Mouse (Mus musculus): ENCODE measurements at regions not wholly inside any gene's neighbourhood (a gene's known extent, or its start where the extent isn't known, plus 50 kb on each side); places are given as distances from the start of the nearest gene placed in this dataset.

DNA sequence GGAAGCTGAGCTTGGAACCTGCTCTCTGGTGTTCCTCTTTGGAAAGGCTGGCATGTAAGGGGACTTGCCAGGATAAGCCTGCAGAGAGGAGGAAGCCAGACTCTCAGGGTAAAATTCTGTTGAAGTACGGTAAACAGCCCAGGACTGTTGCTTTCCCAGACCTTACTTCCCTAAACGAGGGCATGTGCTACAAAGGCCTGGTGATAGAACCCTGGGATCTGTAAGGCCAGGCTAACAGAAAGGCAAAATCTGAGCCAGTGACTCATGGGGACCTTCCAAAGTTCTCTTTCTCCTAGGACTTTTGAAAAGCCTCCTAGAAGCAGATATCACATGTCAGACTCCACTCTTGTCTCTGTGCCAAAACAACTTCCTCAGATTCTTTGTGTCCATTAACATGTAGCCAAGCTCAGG is 130.0 kb upstream of the Cxcr4 start:
- Histone ChIP-seq H3K27me3 (no peaks in the 10 kb centered on the region), H3K4me2 (no peak overlapping the region), H3K27ac (peak overlapping the region; percentile 15; the same call in 1 of the 2 replicates), H3K36me3 (no peaks in the 10 kb centered on the region), H3K4me1 (replicated peaks) (no peaks in the 10 kb centered on the region), H3K4me3 (no peak overlapping the region), H3K9ac (no peak overlapping the region), H3K9me3 (replicated peaks) (no peaks in the 10 kb centered on the region)
- WGBS = 43% methylated on average over 2 of the region's 2 CpGs
- ATAC-seq (replicated peaks; ENCODE audit: insufficient number of reproducible peaks, insufficient read depth, low FRiP score, low read depth) = no peak

DNA sequence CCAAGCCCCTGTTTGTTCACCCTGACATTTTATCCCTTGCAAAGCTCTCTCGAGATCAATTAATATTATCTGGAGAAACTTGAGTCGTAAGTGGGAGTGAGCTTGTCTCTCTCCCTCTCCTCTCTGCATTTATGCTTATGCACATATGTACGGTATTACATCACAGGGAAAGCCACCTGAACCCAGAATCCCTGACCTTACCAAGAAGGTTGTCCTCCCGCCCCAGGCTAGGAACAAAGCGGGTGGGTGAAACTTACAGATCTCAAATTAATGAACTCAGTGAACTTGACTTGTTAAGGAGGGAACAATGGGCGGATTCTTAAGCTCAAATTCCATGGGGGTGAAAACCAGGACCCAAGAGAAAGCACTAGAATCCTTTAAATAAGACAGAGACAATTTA is 122.8 kb upstream of the Cxcr4 start:
- no peak for ATAC-seq (replicated peaks; ENCODE audit: insufficient number of reproducible peaks, insufficient read depth, low FRiP score, low read depth)
- Histone ChIP-seq H3K27me3 (no peaks in the 10 kb centered on the region), H3K4me3 (no peak overlapping the region), H3K9ac (no peak overlapping the region), H3K4me2 (no peak overlapping the region), H3K27ac (no peak overlapping the region), H3K4me1 (replicated peaks) (peaks cover 8% of the 10 kb centered on the region; the same call in 1 of the 2 replicates), H3K9me3 (replicated peaks) (no peaks in the 10 kb centered on the region), H3K36me3 (no peaks in the 10 kb centered on the region)
- 62% methylated on average over 6 of the region's 6 CpGs for WGBS

GRCm38 (mm10) chr1:128712876-128713275 is 120.8 kb upstream of the Cxcr4 start:
- WGBS = 54% methylated on average over 7 of the region's 7 CpGs
- Histone ChIP-seq H3K9me3 (replicated peaks) (no peaks in the 10 kb centered on the region), H3K4me1 (replicated peaks) (peaks cover 8% of the 10 kb centered on the region; the same call in 1 of the 2 replicates), H3K4me2 (no peak overlapping the region), H3K27ac (no peak overlapping the region), H3K4me3 (no peak overlapping the region), H3K36me3 (no peaks in the 10 kb centered on the region), H3K9ac (no peak overlapping the region), H3K27me3 (no peaks in the 10 kb centered on the region)
- ATAC-seq (replicated peaks; ENCODE audit: insufficient number of reproducible peaks, insufficient read depth, low FRiP score, low read depth) = no peak

- ATAC-seq (replicated peaks; ENCODE audit: insufficient number of reproducible peaks, insufficient read depth, low FRiP score, low read depth) = peak; percentile 70
- WGBS = 48% methylated on average over 5 of the region's 5 CpGs
- no peak overlapping the region for H3K9ac ChIP-seq
These were observed 119.0 kb upstream of the Cxcr4 start for GRCm38 (mm10) chr1:128711121-128711520.

DNA sequence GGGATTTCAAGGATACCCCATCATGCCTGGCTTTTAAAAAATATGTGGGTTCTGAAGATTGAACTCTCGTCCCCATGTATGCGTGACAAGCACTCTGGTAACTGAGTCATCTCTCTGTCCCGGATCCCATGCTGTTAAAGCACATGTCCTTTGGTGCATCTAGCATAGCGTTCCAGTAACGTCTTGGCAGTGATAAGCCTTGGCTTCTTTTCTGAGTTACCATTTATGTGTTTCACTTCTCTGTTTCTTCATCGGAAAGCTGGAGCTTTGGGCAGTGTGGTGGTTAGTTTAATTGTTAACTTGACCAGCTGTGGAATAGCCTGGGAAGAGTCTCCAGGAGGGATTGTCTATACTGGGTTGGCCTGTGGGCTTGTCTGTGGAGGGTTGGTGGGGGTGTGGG is 115.7 kb upstream of the Cxcr4 start:
- ATAC-seq (replicated peaks; ENCODE audit: insufficient number of reproducible peaks, insufficient read depth, low FRiP score, low read depth) = no peak
- Histone ChIP-seq H3K4me2 (no peak overlapping the region), H3K9ac (no peak overlapping the region), H3K27ac (no peak overlapping the region), H3K9me3 (replicated peaks) (no peaks in the 10 kb centered on the region), H3K4me1 (replicated peaks) (peaks cover 12% of the 10 kb centered on the region; the same call in 1 of the 2 replicates), H3K27me3 (no peaks in the 10 kb centered on the region), H3K4me3 (no peak overlapping the region), H3K36me3 (no peaks in the 10 kb centered on the region)
- 85% methylated on average over 6 of the region's 6 CpGs for WGBS

More at GRCm38 (mm10) chr1:128711121-128711520, 119.0 kb upstream of the Cxcr4 start:
- Histone ChIP-seq H3K9me3 (replicated peaks) (no peaks in the 10 kb centered on the region), H3K4me1 (replicated peaks) (peaks cover 8% of the 10 kb centered on the region; the same call in 1 of the 2 replicates), H3K27ac (no peak overlapping the region), H3K36me3 (no peaks in the 10 kb centered on the region), H3K4me3 (no peak overlapping the region), H3K27me3 (no peaks in the 10 kb centered on the region), H3K4me2 (no peak overlapping the region)

DNA sequence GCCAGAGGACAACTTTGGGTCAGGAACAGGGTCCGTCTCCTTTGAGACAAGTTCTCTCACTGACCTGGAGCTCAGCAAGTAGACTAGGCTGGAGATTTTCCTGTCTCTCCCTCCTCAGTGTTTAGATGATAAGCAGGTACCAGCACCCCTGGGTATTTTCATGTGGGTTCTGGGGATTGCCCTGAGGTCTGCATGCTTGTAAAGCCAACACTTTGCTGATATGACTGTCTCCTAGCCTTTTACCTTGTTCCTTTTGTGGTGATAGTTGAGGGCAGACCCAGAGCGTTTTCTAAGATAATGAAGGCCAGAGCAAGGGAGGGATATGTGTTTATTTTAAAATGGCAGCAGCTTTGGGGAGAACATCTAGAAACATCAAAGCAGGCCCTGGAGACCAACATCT is 114.1 kb upstream of the Cxcr4 start:
- Histone ChIP-seq H3K9me3 (replicated peaks) (no peaks in the 10 kb centered on the region), H3K27me3 (no peaks in the 10 kb centered on the region), H3K27ac (no peak overlapping the region), H3K9ac (no peak overlapping the region), H3K4me3 (no peak overlapping the region), H3K36me3 (no peaks in the 10 kb centered on the region), H3K4me1 (replicated peaks) (peaks cover 7% of the 10 kb centered on the region; the same call in 1 of the 2 replicates), H3K4me2 (no peak overlapping the region)
- ATAC-seq (replicated peaks; ENCODE audit: insufficient number of reproducible peaks, insufficient read depth, low FRiP score, low read depth) = no peak
- 47% methylated on average over 2 of the region's 2 CpGs for WGBS

- Histone ChIP-seq H3K27ac (no peak overlapping the region), H3K4me3 (no peak overlapping the region), H3K9ac (no peak overlapping the region), H3K4me1 (replicated peaks) (0 out of 2 replicates have a peak, but pooled peaks cover 5% of the 10 kb centered on the region), H3K4me2 (no peak overlapping the region), H3K9me3 (replicated peaks) (no peaks in the 10 kb centered on the region), H3K36me3 (no peaks in the 10 kb centered on the region), H3K27me3 (no peaks in the 10 kb centered on the region)
- no peak for ATAC-seq (replicated peaks; ENCODE audit: insufficient number of reproducible peaks, insufficient read depth, low FRiP score, low read depth)
- 44% methylated on average over 3 of the region's 3 CpGs for WGBS
These were observed 113.0 kb upstream of the Cxcr4 start for GRCm38 (mm10) chr1:128705071-128705503.

- WGBS = 60% methylated on average over 3 of the region's 3 CpGs
- Histone ChIP-seq H3K4me3 (no peak overlapping the region), H3K4me2 (no peak overlapping the region), H3K4me1 (replicated peaks) (0 out of 2 replicates have a peak, but pooled peaks cover 5% of the 10 kb centered on the region), H3K27me3 (no peaks in the 10 kb centered on the region), H3K36me3 (no peaks in the 10 kb centered on the region), H3K27ac (no peak overlapping the region), H3K9ac (no peak overlapping the region), H3K9me3 (replicated peaks) (no peaks in the 10 kb centered on the region)
- ATAC-seq (replicated peaks; ENCODE audit: insufficient number of reproducible peaks, insufficient read depth, low FRiP score, low read depth) = no peak
These were observed 109.2 kb upstream of the Cxcr4 start for GRCm38 (mm10) chr1:128701326-128701725.

DNA sequence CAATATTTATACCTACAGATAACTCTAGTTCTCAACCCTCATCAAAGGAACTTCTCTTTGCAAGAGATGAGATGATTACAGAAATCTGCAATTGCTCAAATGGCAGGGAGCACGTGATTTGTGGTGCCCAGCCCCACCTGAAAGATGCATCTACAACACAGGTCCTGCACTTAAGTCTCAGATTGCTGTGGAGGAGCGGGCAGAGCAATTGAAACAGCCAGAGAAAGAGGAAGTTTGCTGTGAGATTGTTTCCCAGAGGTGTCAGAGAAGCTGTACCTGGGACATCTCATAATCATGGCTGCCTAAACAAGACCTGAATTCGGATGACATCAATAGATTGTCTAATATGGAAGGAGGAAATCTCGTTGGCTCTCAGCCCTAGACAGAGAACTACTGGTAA is 105.9 kb upstream of the Cxcr4 start:
- no peak overlapping the region for H3K4me3 ChIP-seq
- H3K4me2 ChIP-seq = no peak overlapping the region
- H3K27ac ChIP-seq = no peak overlapping the region
- no peaks in the 10 kb centered on the region for H3K9me3 ChIP-seq (replicated peaks)
- 68% methylated on average over 4 of the region's 4 CpGs for whole genome bisulfite sequencing
- no peak for ATAC-seq (replicated peaks; ENCODE audit: insufficient number of reproducible peaks, insufficient read depth, low FRiP score, low read depth)
- H3K36me3 ChIP-seq = no peaks in the 10 kb centered on the region
- H3K27me3 ChIP-seq = no peaks in the 10 kb centered on the region
- no peak overlapping the region for H3K9ac ChIP-seq
- no peaks in the 10 kb centered on the region for H3K4me1 ChIP-seq (replicated peaks)

GRCm38 (mm10) chr1:128695936-128696335 is 103.8 kb upstream of the Cxcr4 start:
- WGBS = 72% methylated on average over 2 of the region's 2 CpGs
- H3K36me3 ChIP-seq = no peaks in the 10 kb centered on the region
- no peak overlapping the region for H3K4me3 ChIP-seq
- ATAC-seq (replicated peaks; ENCODE audit: insufficient number of reproducible peaks, insufficient read depth, low FRiP score, low read depth) = no peak
- no peak overlapping the region for H3K9ac ChIP-seq
- no peak overlapping the region for H3K27ac ChIP-seq
- H3K4me2 ChIP-seq = no peak overlapping the region
- H3K4me1 ChIP-seq (replicated peaks) = no peaks in the 10 kb centered on the region
- no peaks in the 10 kb centered on the region for H3K9me3 ChIP-seq (replicated peaks)
- H3K27me3 ChIP-seq = no peaks in the 10 kb centered on the region

GRCm38 (mm10) chr1:128692799-128693198 is 100.7 kb upstream of the Cxcr4 start:
- H3K27me3 ChIP-seq = no peaks in the 10 kb centered on the region
- H3K4me2 ChIP-seq = no peak overlapping the region
- ATAC-seq (replicated peaks; ENCODE audit: insufficient number of reproducible peaks, insufficient read depth, low FRiP score, low read depth) = no peak
- no peaks in the 10 kb centered on the region for H3K36me3 ChIP-seq
- H3K9ac ChIP-seq = no peak overlapping the region
- no peak overlapping the region for H3K27ac ChIP-seq
- H3K4me1 ChIP-seq (replicated peaks) = no peaks in the 10 kb centered on the region
- no peak overlapping the region for H3K4me3 ChIP-seq
- H3K9me3 ChIP-seq (replicated peaks) = no peaks in the 10 kb centered on the region

GRCm38 (mm10) chr1:128692313-128692712 is 100.2 kb upstream of the Cxcr4 start:
- no peak for ATAC-seq (replicated peaks; ENCODE audit: insufficient number of reproducible peaks, insufficient read depth, low FRiP score, low read depth)
- Histone ChIP-seq H3K27me3 (no peaks in the 10 kb centered on the region), H3K27ac (no peak overlapping the region), H3K4me2 (no peak overlapping the region), H3K9me3 (replicated peaks) (no peaks in the 10 kb centered on the region), H3K9ac (no peak overlapping the region), H3K4me3 (no peak overlapping the region), H3K36me3 (no peaks in the 10 kb centered on the region), H3K4me1 (replicated peaks) (no peaks in the 10 kb centered on the region)
- WGBS = 57% methylated on average over 8 of the region's 8 CpGs
